Mouse (Mus musculus) erythroblast, embryonic 14.5 days (primary cell): ENCODE measurements around the gene Dennd1b.

ENCODE experiments used
- GATA1 ChIP-seq: IDR thresholded peaks from 2 replicates; pipeline ENCODE4 v1.6.1; 2012; ENCODE audit warnings: low read length, inconsistent platforms, mixed read lengths
- TAL1 ChIP-seq: IDR thresholded peaks from 3 replicates; pipeline ENCODE4 v1.6.1; 2012; ENCODE audit warnings: low read length, inconsistent platforms, mixed read lengths

GRCm38 (mm10) chr1:139101725-139102124 is 138.5 kb downstream of the Dennd1b start:
- TF ChIP-seq GATA1 (no peak), TAL1 (no peak)
